Mouse (Mus musculus) hindbrain, embryonic 13.5 days (tissue): ENCODE data around the gene Olfr1352. TPM values are rescaled to one million over a fixed set of nuclear protein-coding genes. Genes with fewer than 3 reads are reported as not detected.
"Not testable (repeated sequence)": the region's sequence is repeated elsewhere in the genome, so short reads cannot be mapped to it uniquely, and the experiment has no call there.

Source experiments
- ATAC-seq: fragments of 200-750 bp; cut with Nextera tagmentation; 2 replicates; pipeline ENCODE4 v1.8.0; 2017; ENCODE audit warnings: moderate TSS enrichment; ENCODE audit not compliant: low FRiP score
- H3K27ac ChIP-seq: fragments of 300-500 bp; sonication (generic); 2 replicates; pipeline ENCODE4 v1.5.1; 2015; ENCODE audit warnings: inconsistent platforms, mild to moderate bottlenecking, moderate library complexity
- H3K27me3 ChIP-seq: fragments of 300-500 bp; sonication (generic); 2 replicates; pipeline ENCODE4 v1.6.1; 2015; ENCODE audit warnings: mild to moderate bottlenecking, inconsistent platforms
- H3K36me3 ChIP-seq: fragments of 300-500 bp; sonication (generic); 2 replicates; pipeline ENCODE4 v1.6.1; 2015; ENCODE audit warnings: mild to moderate bottlenecking, inconsistent platforms
- H3K4me1 ChIP-seq: fragments of 300-500 bp; sonication (generic); replicated peaks from 2 replicates; pipeline ENCODE4 v1.6.1; 2015; ENCODE audit warnings: inconsistent platforms
- H3K4me2 ChIP-seq: fragments of 300-500 bp; sonication (generic); 2 replicates; pipeline ENCODE4 v1.6.1; 2015; ENCODE audit warnings: inconsistent platforms, mild to moderate bottlenecking, moderate library complexity
- H3K4me3 ChIP-seq: fragments of 300-500 bp; sonication (generic); 2 replicates; pipeline ENCODE4 v1.5.1; 2015; ENCODE audit warnings: mild to moderate bottlenecking, inconsistent platforms
- H3K9ac ChIP-seq: fragments of 300-500 bp; sonication (generic); 2 replicates; pipeline ENCODE4 v1.6.1; 2015; ENCODE audit warnings: mild to moderate bottlenecking, inconsistent platforms
- H3K9me3 ChIP-seq: fragments of 300-500 bp; sonication (generic); 2 replicates; pipeline ENCODE4 v1.6.1; 2016; ENCODE audit warnings: inconsistent platforms
- WGBS: fragments of 180-500 bp; shearing (Covaris S2); methylation state at CpG from one replicate; pipeline ENCODE4 v1.1.7; 2015; 5-methylcytosine and 5-hydroxymethylcytosine counted together
- polyA plus RNA-seq: library from polyadenylated mRNA; unstranded; fragments of >200 nt; fragmentation: Nextera tagmentation; extraction: Ambion mirVana; gene quantifications from 2 replicates; pipeline ENCODE4 v1.2.1, GENCODE M21; 2015

Olfr1352 gene
- not detected in 2 replicates for polyA plus RNA-seq

DNA sequence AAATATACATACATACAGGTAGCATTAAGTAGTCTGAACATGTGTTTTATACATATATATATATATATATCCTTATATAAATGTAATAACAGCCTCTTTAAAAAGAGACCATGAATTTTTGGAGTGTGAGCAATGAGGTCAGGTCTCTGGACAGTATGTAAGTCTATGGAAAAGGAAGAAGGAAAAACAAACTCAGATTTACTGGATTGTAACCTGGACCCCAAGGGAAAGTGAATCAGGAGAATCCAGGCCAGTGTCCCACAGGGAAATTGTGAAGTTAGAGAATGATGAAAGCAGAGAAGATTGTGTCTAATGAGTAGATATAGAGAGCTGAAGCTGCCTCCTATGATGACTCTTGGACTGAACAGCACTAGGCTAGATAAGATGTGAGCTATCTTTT is at the start of gene Olfr1352:
Olfr1352 (plus strand) TSS at position 301 of the 400 bp plus-strand sequence.
- Histone ChIP-seq H3K9ac (no peak within 1 kb of the TSS), H3K27me3 (no peaks in the 10 kb centered on the region), H3K4me2 (no peak within 1 kb of the TSS), H3K4me3 (no peak within 1 kb of the TSS), H3K27ac (no peak within 1 kb of the TSS), H3K9me3 (no peaks in the 10 kb centered on the region), H3K4me1 (no peaks in the 10 kb centered on the region), H3K36me3 (no peaks in the 10 kb centered on the region)
- no peak for ATAC-seq

- not testable (repeated sequence) for H3K27ac ChIP-seq, H3K4me2 ChIP-seq, H3K36me3 ChIP-seq, H3K9ac ChIP-seq, H3K9me3 ChIP-seq, H3K4me1 ChIP-seq, H3K27me3 ChIP-seq, ATAC-seq, H3K4me3 ChIP-seq
- 83% methylated on average over 1 of the region's 1 CpGs for WGBS
Observed at GRCm38 (mm10) chr10:78950336-78950735, 30.5 kb upstream of the Olfr1352 start, which contains the start of gene Olfr8. Gene Olfr8 (plus strand): TSS chr10:78950636.

DNA sequence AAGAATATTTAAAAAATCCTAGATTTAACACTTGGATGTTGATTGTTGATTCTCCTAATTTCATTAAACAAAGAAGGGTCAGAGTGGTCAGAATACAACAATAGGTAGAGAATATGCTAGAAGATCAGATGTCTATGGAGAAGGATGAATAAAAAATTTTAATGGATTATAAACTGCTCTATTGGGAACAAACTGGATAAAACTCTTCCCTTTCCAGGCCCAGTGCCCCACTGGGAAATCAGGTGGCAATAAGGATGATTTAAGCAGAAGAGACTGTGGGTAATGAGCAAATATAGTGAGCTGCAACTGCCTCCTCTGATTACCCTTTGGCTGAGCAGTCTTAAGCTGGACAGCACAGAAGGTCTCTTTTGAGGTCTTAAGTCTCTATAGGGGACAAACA is 17.8 kb upstream of the Olfr1352 start, which contains the start of gene Olfr1353:
Olfr1353 (plus strand) TSS at position 301 of the 400 bp plus-strand sequence.
- not testable (repeated sequence) for H3K9me3 ChIP-seq, H3K9ac ChIP-seq, H3K27ac ChIP-seq, H3K36me3 ChIP-seq, H3K4me3 ChIP-seq, H3K4me2 ChIP-seq, H3K27me3 ChIP-seq, ATAC-seq, H3K4me1 ChIP-seq

- H3K9ac ChIP-seq = no peak within 1 kb of the TSS
- H3K36me3 ChIP-seq = no peaks in the 10 kb centered on the region
- H3K4me1 ChIP-seq = no peaks in the 10 kb centered on the region
- no peaks in the 10 kb centered on the region for H3K27me3 ChIP-seq
- H3K9me3 ChIP-seq = no peaks in the 10 kb centered on the region
- WGBS = 76% methylated on average over 1 of the region's 1 CpGs
- no peak for ATAC-seq
- H3K4me2 ChIP-seq = no peak within 1 kb of the TSS
- H3K4me3 ChIP-seq = no peak within 1 kb of the TSS
- no peak within 1 kb of the TSS for H3K27ac ChIP-seq
Observed at GRCm38 (mm10) chr10:79012172-79012571, 31.3 kb downstream of the Olfr1352 start, which contains the start of gene Olfr1351. Gene Olfr1351 (plus strand): TSS chr10:79012472.

- H3K27ac ChIP-seq = no peak within 1 kb of the TSS
- no peak for ATAC-seq
- H3K4me2 ChIP-seq = no peak within 1 kb of the TSS
- H3K4me3 ChIP-seq = no peak within 1 kb of the TSS
- H3K36me3 ChIP-seq = no peaks in the 10 kb centered on the region
- no peaks in the 10 kb centered on the region for H3K27me3 ChIP-seq
- H3K9ac ChIP-seq = no peak within 1 kb of the TSS
- no peaks in the 10 kb centered on the region for H3K4me1 ChIP-seq
- 0 out of 2 replicates have a peak, but pooled peaks cover 3% of the 10 kb centered on the region for H3K9me3 ChIP-seq
Observed at GRCm38 (mm10) chr10:79028441-79028840, 47.6 kb downstream of the Olfr1352 start, which contains the start of gene Olfr57. Gene Olfr57 (plus strand): TSS chr10:79028741.

Other genes with a start within 250 kb of the Olfr1352 start
- 0.19 and 0.48 TPM in 2 replicates for gene Ccdc105, start 228.0 kb upstream of the Olfr1352 start, polyA plus RNA-seq
- 8.3 and 9.8 TPM in 2 replicates for gene Slc1a6, start 200.6 kb upstream of the Olfr1352 start, polyA plus RNA-seq
- gene Olfr1356, start 128.9 kb upstream of the Olfr1352 start, polyA plus RNA-seq = 0.06 TPM in 2 replicates
- not detected in 2 replicates for gene Olfr1355, start 105.5 kb upstream of the Olfr1352 start, polyA plus RNA-seq
- not detected in 2 replicates for gene Olfr1354, start 67.9 kb upstream of the Olfr1352 start, polyA plus RNA-seq
- gene Olfr8, start 30.4 kb upstream of the Olfr1352 start, polyA plus RNA-seq = not detected in 2 replicates
- not detected in 2 replicates for gene Olfr1353, start 17.7 kb upstream of the Olfr1352 start, polyA plus RNA-seq
- gene Olfr1351, start 31.4 kb downstream of the Olfr1352 start, polyA plus RNA-seq = not detected in 2 replicates
- gene Olfr57, start 47.7 kb downstream of the Olfr1352 start, polyA plus RNA-seq = 0.30 and 0.65 TPM in 2 replicates
- 50.8 and 53.7 TPM in 2 replicates for gene 2610008E11Rik, start 116.5 kb downstream of the Olfr1352 start, polyA plus RNA-seq
- gene Vmn2r80, start 167.7 kb downstream of the Olfr1352 start, polyA plus RNA-seq = not detected in 2 replicates